Mouse (Mus musculus) liver, postnatal 0 days (tissue): ENCODE results near the gene Zfp612. TPM values are rescaled to one million over a fixed set of nuclear protein-coding genes. Genes with fewer than 3 reads are reported as not detected.

ENCODE experiments used
- ATAC-seq: fragments of 200-750 bp; cut with Nextera tagmentation; 2 replicates; pipeline ENCODE4 v1.8.0; 2017; ENCODE audit warnings: mild to moderate bottlenecking, moderate library complexity
- DNase-seq: peaks from one replicate; pipeline ENCODE4 v3.0.0-alpha.2; 2016
- H3K27ac ChIP-seq: fragments of 300-500 bp; sonication (generic); 2 replicates; pipeline ENCODE4 v1.5.1; 2014; ENCODE audit warnings: antibody characterized with exemption, moderate library complexity, mild to moderate bottlenecking, low read depth
- H3K27me3 ChIP-seq: fragments of 300-500 bp; sonication (generic); 2 replicates; pipeline ENCODE4 v1.6.1; 2014; ENCODE audit warnings: low read length, control low read depth, mixed read lengths; ENCODE audit not compliant: insufficient read depth
- H3K36me3 ChIP-seq: fragments of 300-500 bp; sonication (generic); replicated peaks from 2 replicates; pipeline ENCODE4 v1.6.1; 2014; ENCODE audit warnings: mild to moderate bottlenecking, control low read depth, low read length, moderate library complexity, mixed read lengths; ENCODE audit not compliant: insufficient read depth
- H3K4me1 ChIP-seq: fragments of 300-500 bp; sonication (generic); 2 replicates; pipeline ENCODE4 v1.6.1; 2014; ENCODE audit warnings: antibody characterized with exemption, mild to moderate bottlenecking, control low read depth; ENCODE audit not compliant: insufficient read depth
- H3K4me2 ChIP-seq: fragments of 300-500 bp; sonication (generic); 2 replicates; pipeline ENCODE4 v1.6.1; 2014; ENCODE audit warnings: low read depth, mild to moderate bottlenecking, low read length, moderate library complexity, mixed read lengths
- H3K4me3 ChIP-seq: fragments of 300-500 bp; sonication (generic); 2 replicates; pipeline ENCODE4 v1.5.1; 2014; ENCODE audit warnings: low read depth, low read length
- H3K9ac ChIP-seq: fragments of 300-500 bp; sonication (generic); replicated peaks from 2 replicates; pipeline ENCODE4 v1.6.1; 2014; ENCODE audit warnings: mild to moderate bottlenecking, moderate library complexity
- H3K9me3 ChIP-seq: fragments of 300-500 bp; sonication (generic); 2 replicates; pipeline ENCODE4 v1.6.1; 2016; ENCODE audit warnings: mild to moderate bottlenecking, control low read depth, low read length, mixed read lengths
- CTCF ChIP-seq: sonication (generic); IDR thresholded peaks from 2 replicates; pipeline ENCODE4 v1.5.1; 2016; ENCODE audit warnings: antibody characterized with exemption, low read depth
- EP300 ChIP-seq: IDR thresholded peaks from 2 replicates; pipeline ENCODE4 v1.6.1; 2016; ENCODE audit warnings: antibody characterized with exemption, low read depth, mild to moderate bottlenecking
- WGBS: fragments of 180-500 bp; shearing (Covaris S2); extraction: QIAGEN DNeasy Blood & Tissue Kit; methylation state at CpG from one replicate; pipeline ENCODE4 v1.1.7; 2014; ENCODE audit not compliant: insufficient replicate concordance; 5-methylcytosine and 5-hydroxymethylcytosine counted together
- polyA plus RNA-seq: library from polyadenylated mRNA; unstranded; fragments of >200 nt; fragmentation: Nextera tagmentation; extraction: Ambion mirVana; gene quantifications from 2 replicates; pipeline ENCODE4 v1.2.1, GENCODE M21; 2015

Zfp612 gene
- polyA plus RNA-seq, 1 experiment from 2014 or later, result 2.7 TPM

DNA sequence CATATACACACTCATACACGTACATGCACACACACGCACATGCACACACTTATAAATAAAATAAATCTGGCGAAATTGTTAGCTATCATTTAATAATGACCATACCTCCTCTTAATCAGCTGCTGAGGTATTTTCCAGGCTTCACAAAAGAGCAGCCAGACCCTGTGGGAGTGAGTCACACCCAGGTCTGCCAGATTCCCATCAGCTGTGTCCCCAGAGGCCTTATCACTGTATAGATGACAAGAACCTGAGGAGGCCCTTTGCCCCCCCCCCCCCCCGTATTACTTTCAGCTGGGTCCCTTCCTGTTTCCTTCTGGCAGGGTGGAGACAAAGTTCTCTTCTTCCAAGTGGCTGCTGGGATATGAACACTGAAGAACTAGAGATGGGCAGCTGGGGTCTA, 39.0 kb upstream of the Zfp612 start:
- no peaks in the 10 kb centered on the region for H3K36me3 ChIP-seq
- WGBS, result 60% methylated on average over 4 of the region's 4 CpGs
- H3K27me3 ChIP-seq, result no peaks in the 10 kb centered on the region
- ATAC-seq (no peak), DNase-seq (no peak)
- H3K4me1 ChIP-seq, result no peaks in the 10 kb centered on the region
- H3K4me2 ChIP-seq, result no peak overlapping the region
- no peaks in the 10 kb centered on the region for H3K9me3 ChIP-seq
- no peak overlapping the region for H3K4me3 ChIP-seq
- H3K27ac ChIP-seq, result no peak overlapping the region
- H3K9ac ChIP-seq, result no peak overlapping the region
- TF ChIP-seq CTCF (no peak), EP300 (no peak)

DNA sequence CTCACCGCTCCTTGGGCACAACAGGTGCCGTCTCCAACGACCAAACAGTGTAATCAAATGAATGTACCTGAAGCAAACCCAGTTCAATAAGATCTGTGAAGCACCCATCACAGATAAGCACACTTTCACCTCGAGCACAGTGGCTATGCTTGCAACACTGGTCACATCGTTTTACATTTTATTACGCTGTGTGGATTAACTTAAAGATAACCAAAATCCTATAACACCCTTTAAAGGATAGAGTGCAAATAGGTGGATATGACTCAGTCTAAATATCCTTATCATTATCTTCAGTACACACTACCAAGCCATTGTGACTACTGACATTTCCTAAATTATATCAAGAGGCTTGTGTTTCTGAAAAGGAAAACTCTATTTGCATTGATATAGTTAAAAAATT, 28.3 kb upstream of the Zfp612 start:
- no peak overlapping the region for H3K4me3 ChIP-seq
- no peak overlapping the region for H3K4me2 ChIP-seq
- H3K9me3 ChIP-seq, result no peaks in the 10 kb centered on the region
- DNase-seq, result no peak
- H3K27me3 ChIP-seq, result no peaks in the 10 kb centered on the region
- H3K4me1 ChIP-seq, result no peaks in the 10 kb centered on the region
- no peaks in the 10 kb centered on the region for H3K36me3 ChIP-seq
- no peak overlapping the region for H3K9ac ChIP-seq
- TF ChIP-seq CTCF, result no peak
- no peak for TF ChIP-seq EP300
- no peak overlapping the region for H3K27ac ChIP-seq
- WGBS, result 65% methylated on average over 6 of the region's 6 CpGs
- ATAC-seq, result no peak

DNA sequence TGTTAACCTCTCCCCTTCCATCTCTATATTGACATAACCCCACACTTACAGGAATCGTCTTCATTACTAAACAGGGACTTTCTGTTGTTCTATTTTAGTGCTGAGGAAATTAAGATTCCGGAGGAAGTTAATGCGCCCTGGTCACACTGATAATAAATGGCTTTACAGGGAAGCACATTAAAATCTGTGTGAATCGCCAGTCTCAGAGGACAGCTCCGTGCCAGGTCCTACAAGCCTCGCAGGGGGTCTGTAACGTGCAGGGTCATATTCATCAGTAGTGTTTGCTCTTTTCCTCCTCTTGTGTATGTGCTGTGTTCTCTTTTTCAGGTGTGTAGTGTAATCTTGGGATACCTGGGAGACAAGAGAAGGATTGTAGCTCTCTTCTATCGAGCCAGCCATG, 21.3 kb upstream of the Zfp612 start:
- no peaks in the 10 kb centered on the region for H3K4me1 ChIP-seq
- H3K27me3 ChIP-seq, result no peaks in the 10 kb centered on the region
- peaks cover 5% of the 10 kb centered on the region; the same call in 1 of the 2 replicates for H3K9me3 ChIP-seq
- 68% methylated on average over 8 of the region's 8 CpGs for WGBS
- H3K27ac ChIP-seq, result no peak overlapping the region
- no peak overlapping the region for H3K4me3 ChIP-seq
- ATAC-seq (no peak), DNase-seq (no peak)
- H3K4me2 ChIP-seq, result no peak overlapping the region
- H3K9ac ChIP-seq, result no peak overlapping the region
- TF ChIP-seq CTCF (no peak), EP300 (no peak)
- H3K36me3 ChIP-seq, result no peaks in the 10 kb centered on the region

DNA sequence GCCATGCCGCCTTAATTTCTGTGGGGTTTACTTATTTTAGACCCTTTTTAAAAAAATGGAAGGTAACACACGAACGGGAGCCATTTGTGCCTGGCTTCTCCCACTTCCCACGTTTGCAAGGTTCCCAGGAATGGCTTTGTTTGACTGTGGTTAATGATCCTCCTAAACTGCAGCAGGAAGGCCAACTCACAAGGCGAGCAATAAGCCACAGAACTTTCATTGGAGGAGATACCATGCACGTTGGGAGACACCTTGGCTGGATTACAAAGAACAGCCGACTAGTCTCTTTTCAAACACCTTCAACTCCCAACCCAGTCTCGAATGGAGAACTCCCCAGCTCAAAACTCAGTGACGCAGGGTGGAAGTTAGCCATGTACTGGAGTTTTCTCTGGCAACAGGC, 15.4 kb upstream of the Zfp612 start:
- Histone ChIP-seq H3K27me3 (no peaks in the 10 kb centered on the region), H3K9me3 (peaks cover 5% of the 10 kb centered on the region; the same call in 1 of the 2 replicates), H3K4me3 (no peak overlapping the region), H3K27ac (no peak overlapping the region), H3K4me1 (no peaks in the 10 kb centered on the region), H3K4me2 (no peak overlapping the region), H3K9ac (no peak overlapping the region), H3K36me3 (no peaks in the 10 kb centered on the region)
- DNase-seq, result no peak
- WGBS, result 48% methylated on average over 9 of the region's 9 CpGs
- TF ChIP-seq EP300 (no peak), CTCF (no peak)
- no peak for ATAC-seq

DNA sequence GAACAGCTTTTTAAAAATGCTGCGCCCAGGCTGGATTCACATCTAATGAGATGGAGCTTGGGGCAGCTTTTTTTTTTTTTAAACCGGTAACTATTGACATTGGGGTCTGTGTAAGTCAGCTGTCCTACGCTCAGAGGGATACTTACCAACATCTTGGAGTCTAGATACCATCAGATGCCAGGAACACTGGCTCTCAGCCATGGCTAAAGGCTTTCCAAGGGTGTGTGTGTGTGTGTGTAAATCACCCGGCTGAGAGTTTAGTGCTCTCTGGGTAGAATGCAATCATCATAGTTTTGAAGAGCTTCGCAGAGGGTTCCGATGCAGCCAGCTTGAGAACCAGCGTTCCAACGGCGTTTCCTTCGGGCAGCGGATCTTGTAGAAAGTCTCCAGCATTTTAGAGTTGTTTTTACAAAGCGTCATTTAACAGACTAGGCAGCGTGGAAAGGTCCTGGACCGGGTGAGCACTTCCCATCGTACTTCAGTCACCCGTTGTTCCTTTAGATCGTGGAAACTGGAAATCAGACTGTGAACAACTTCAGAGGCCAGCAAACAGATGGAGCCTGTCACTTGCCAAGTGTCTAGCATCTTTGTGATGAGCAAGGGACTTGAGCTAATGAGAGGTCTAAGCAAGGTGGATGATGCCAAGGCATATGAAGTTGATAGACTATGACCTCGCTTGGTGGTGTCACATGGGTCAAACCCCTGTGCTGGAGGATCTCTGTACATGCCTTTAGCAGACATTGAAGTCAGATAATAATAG, 14.8 kb upstream of the Zfp612 start:
- ATAC-seq (no peak), DNase-seq (no peak)
- no peaks in the 10 kb centered on the region for H3K4me1 ChIP-seq
- no peak overlapping the region for H3K9ac ChIP-seq
- TF ChIP-seq EP300 (no peak), CTCF (no peak)
- peaks cover 5% of the 10 kb centered on the region; the same call in 1 of the 2 replicates for H3K9me3 ChIP-seq
- 88% methylated on average over 18 of the region's 18 CpGs for WGBS
- H3K27ac ChIP-seq, result no peak overlapping the region
- no peak overlapping the region for H3K4me3 ChIP-seq
- H3K27me3 ChIP-seq, result no peaks in the 10 kb centered on the region
- no peak overlapping the region for H3K4me2 ChIP-seq
- no peaks in the 10 kb centered on the region for H3K36me3 ChIP-seq

DNA sequence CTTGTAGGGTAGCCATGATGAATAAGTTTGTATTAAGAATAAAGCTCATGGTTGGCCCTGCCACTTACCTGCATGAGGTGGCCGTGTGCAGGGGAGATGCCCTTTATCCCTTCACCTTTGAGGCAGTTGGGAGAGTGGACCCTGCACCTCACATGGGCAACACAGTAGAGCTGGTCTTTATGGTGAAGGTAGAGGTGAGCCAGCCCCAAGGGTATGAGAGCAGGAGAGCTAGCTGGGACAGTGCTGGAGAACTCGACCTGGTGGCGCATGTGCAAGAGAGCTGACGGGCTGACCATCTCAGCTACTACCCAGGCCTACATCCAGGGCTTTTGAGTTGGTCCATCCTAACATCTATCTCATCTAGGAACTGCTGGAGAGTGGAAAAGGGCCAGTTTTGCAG, 13.9 kb upstream of the Zfp612 start:
- DNase-seq, result no peak
- 78% methylated on average over 4 of the region's 4 CpGs for WGBS

More for the DNA sequence above, 13.9 kb upstream of the Zfp612 start:
- ATAC-seq, result no peak
- H3K27ac ChIP-seq, result no peak overlapping the region
- no peaks in the 10 kb centered on the region for H3K36me3 ChIP-seq
- H3K9ac ChIP-seq, result no peak overlapping the region
- no peaks in the 10 kb centered on the region for H3K4me1 ChIP-seq
- peaks cover 5% of the 10 kb centered on the region; the same call in 1 of the 2 replicates for H3K9me3 ChIP-seq
- TF ChIP-seq CTCF (no peak), EP300 (no peak)
- H3K4me2 ChIP-seq, result no peak overlapping the region
- H3K4me3 ChIP-seq, result no peak overlapping the region
- no peaks in the 10 kb centered on the region for H3K27me3 ChIP-seq
